Mouse (Mus musculus) gonadal fat pad, adult 2 months (tissue): ENCODE results near the gene Mmp25. TPM values are rescaled to one million over a fixed set of nuclear protein-coding genes. Genes with fewer than 3 reads are reported as not detected.

Source experiments
- DNase-seq: peaks from one replicate; pipeline ENCODE4 v3.0.0-alpha.2; 2012; ENCODE audit warnings: low read depth
- polyA plus RNA-seq: library from polyadenylated mRNA; depleted of rRNA; stranded (reverse); fragments of >200 nt; gene quantifications from 2 replicates; pipeline ENCODE4 v1.2.3, GENCODE M21; 2012; rRNA removed

Mmp25 gene
- polyA plus RNA-seq: 0.30 and 0.32 TPM in 2 replicates

GRCm38 (mm10) chr17:23644613-23645495 is at the start of gene Mmp25:
TSS of gene Mmp25 (minus strand) at chr17:23645277.
- DNase-seq: no peak

GRCm38 (mm10) chr17:23694491-23694890 is 49.4 kb upstream of the Mmp25 start:
- DNase-seq: no peak

- DNase-seq: no peak
Observed at GRCm38 (mm10) chr17:23683856-23684672, 39.0 kb upstream of the Mmp25 start, which contains the start of gene Cldn9. TSS of gene Cldn9 (minus strand) at chr17:23684026.

GRCm38 (mm10) chr17:23683226-23683625 is 38.1 kb upstream of the Mmp25 start:
- no peak for DNase-seq

GRCm38 (mm10) chr17:23682530-23682929 is 37.5 kb upstream of the Mmp25 start:
- DNase-seq: no peak

- no peak for DNase-seq
Observed at GRCm38 (mm10) chr17:23682092-23682491, 37.0 kb upstream of the Mmp25 start.

- DNase-seq: no peak
Observed at GRCm38 (mm10) chr17:23681086-23681485, 36.0 kb upstream of the Mmp25 start.

GRCm38 (mm10) chr17:23680336-23680735 is 35.3 kb upstream of the Mmp25 start:
- DNase-seq: no peak

GRCm38 (mm10) chr17:23679127-23679835 is 34.2 kb upstream of the Mmp25 start, which contains the start of gene Cldn6:
TSS of gene Cldn6 (plus strand) at chr17:23679249.
- no peak for DNase-seq

- no peak for DNase-seq
Observed at GRCm38 (mm10) chr17:23677236-23677679, 32.2 kb upstream of the Mmp25 start, which contains the start of gene Tnfrsf12a. TSS of gene Tnfrsf12a (minus strand) at chr17:23677468.

- no peak for DNase-seq
Observed at GRCm38 (mm10) chr17:23676473-23677031, 31.5 kb upstream of the Mmp25 start.

GRCm38 (mm10) chr17:23675564-23676281 is 30.6 kb upstream of the Mmp25 start:
- DNase-seq: no peak

GRCm38 (mm10) chr17:23675127-23675526 is 30.1 kb upstream of the Mmp25 start:
- DNase-seq: no peak

GRCm38 (mm10) chr17:23674271-23674952 is 29.3 kb upstream of the Mmp25 start:
- DNase-seq: no peak

- peak; percentile 90 for DNase-seq
Observed at GRCm38 (mm10) chr17:23673424-23674073, 28.5 kb upstream of the Mmp25 start, which contains the start of the genes Hcfc1r1 and Thoc6. TSS of gene Hcfc1r1 (plus strand) at chr17:23673596. TSS of gene Thoc6 (minus strand) at chr17:23673882.

GRCm38 (mm10) chr17:23672761-23673160 is 27.7 kb upstream of the Mmp25 start:
- DNase-seq: no peak

GRCm38 (mm10) chr17:23671519-23671918 is 26.4 kb upstream of the Mmp25 start:
- DNase-seq: no peak

- DNase-seq: no peak
Observed at GRCm38 (mm10) chr17:23670516-23671074, 25.5 kb upstream of the Mmp25 start.

- DNase-seq: no peak
Observed at GRCm38 (mm10) chr17:23665511-23665910, 20.4 kb upstream of the Mmp25 start.
